Mouse (Mus musculus) lung, embryonic 15.5 days (tissue): ENCODE data around the gene Prdm10. TPM values are rescaled to one million over a fixed set of nuclear protein-coding genes. Genes with fewer than 3 reads are reported as not detected.

Experiments used
- ATAC-seq: fragments of 200-750 bp; cut with Nextera tagmentation; 2 replicates; pipeline ENCODE4 v1.8.0; 2017; ENCODE audit warnings: moderate number of reproducible peaks, borderline replicate concordance; ENCODE audit not compliant: low FRiP score, low TSS enrichment; ENCODE audit errors: extremely low read depth
- H3K27ac ChIP-seq: fragments of 300-500 bp; sonication (generic); 2 replicates; pipeline ENCODE4 v1.5.1; 2015; ENCODE audit warnings: moderate library complexity, mild to moderate bottlenecking, inconsistent platforms
- H3K27me3 ChIP-seq: fragments of 300-500 bp; sonication (generic); 2 replicates; pipeline ENCODE4 v1.6.1; 2015; ENCODE audit warnings: inconsistent platforms
- H3K36me3 ChIP-seq: fragments of 300-500 bp; sonication (generic); 2 replicates; pipeline ENCODE4 v1.6.1; 2015; ENCODE audit warnings: inconsistent platforms
- H3K4me1 ChIP-seq: fragments of 300-500 bp; sonication (generic); 2 replicates; pipeline ENCODE4 v1.6.1; 2015; ENCODE audit warnings: inconsistent platforms
- H3K4me2 ChIP-seq: fragments of 300-500 bp; sonication (generic); 2 replicates; pipeline ENCODE4 v1.6.1; 2015; ENCODE audit warnings: inconsistent platforms, mild to moderate bottlenecking, moderate library complexity
- H3K4me3 ChIP-seq: fragments of 300-500 bp; sonication (generic); 2 replicates; pipeline ENCODE4 v1.5.1; 2015; ENCODE audit warnings: mild to moderate bottlenecking, inconsistent platforms
- H3K9ac ChIP-seq: fragments of 300-500 bp; sonication (generic); 2 replicates; pipeline ENCODE4 v1.6.1; 2015; ENCODE audit warnings: inconsistent platforms
- H3K9me3 ChIP-seq: fragments of 300-500 bp; sonication (generic); 2 replicates; pipeline ENCODE4 v1.6.1; 2016; ENCODE audit warnings: inconsistent platforms
- WGBS: fragments of 180-500 bp; shearing (Covaris S2); methylation state at CpG from one replicate; pipeline ENCODE4 v1.1.7; 2015; 5-methylcytosine and 5-hydroxymethylcytosine counted together
- polyA plus RNA-seq: library from polyadenylated mRNA; unstranded; fragments of >200 nt; fragmentation: Nextera tagmentation; extraction: Ambion mirVana; gene quantifications from 2 replicates; pipeline ENCODE4 v1.2.1, GENCODE M21; 2015

The Prdm10 gene
- polyA plus RNA-seq, 1 experiment from 2014 or later, result 4.6 TPM

- H3K4me1 ChIP-seq, result peaks cover 7% of the 10 kb centered on the region; the same call in 1 of the 2 replicates
- no peaks in the 10 kb centered on the region for H3K27me3 ChIP-seq
- no peak for ATAC-seq
- H3K27ac ChIP-seq, result no peak overlapping the region
- no peak overlapping the region for H3K4me2 ChIP-seq
- H3K9me3 ChIP-seq, result no peaks in the 10 kb centered on the region
- no peak overlapping the region for H3K9ac ChIP-seq
- no peaks in the 10 kb centered on the region for H3K36me3 ChIP-seq
- 76% methylated on average over 4 of the region's 4 CpGs for WGBS
- H3K4me3 ChIP-seq, result no peak overlapping the region
These were observed 11.6 kb downstream of the Prdm10 start for GRCm38 (mm10) chr9:31291978-31292377.

- 82% methylated on average over 2 of the region's 2 CpGs for WGBS
These were observed 12.9 kb downstream of the Prdm10 start for GRCm38 (mm10) chr9:31293208-31293607.

GRCm38 (mm10) chr9:31295311-31295710 lies 15.0 kb downstream of the Prdm10 start:
- H3K27me3 ChIP-seq, result no peaks in the 10 kb centered on the region
- 50% methylated on average over 2 of the region's 2 CpGs for WGBS
- ATAC-seq, result no peak
- H3K36me3 ChIP-seq, result no peaks in the 10 kb centered on the region
- H3K9me3 ChIP-seq, result no peaks in the 10 kb centered on the region
- H3K27ac ChIP-seq, result no peak overlapping the region
- no peak overlapping the region for H3K9ac ChIP-seq
- no peak overlapping the region for H3K4me3 ChIP-seq
- peaks cover 5% of the 10 kb centered on the region; the same call in 1 of the 2 replicates for H3K4me1 ChIP-seq
- H3K4me2 ChIP-seq, result no peak overlapping the region

More at GRCm38 (mm10) chr9:31293208-31293607, 12.9 kb downstream of the Prdm10 start:
- peaks cover 7% of the 10 kb centered on the region; the same call in 1 of the 2 replicates for H3K4me1 ChIP-seq
- no peak overlapping the region for H3K27ac ChIP-seq
- no peak overlapping the region for H3K4me2 ChIP-seq
- H3K9ac ChIP-seq, result no peak overlapping the region
- no peak overlapping the region for H3K4me3 ChIP-seq
- H3K27me3 ChIP-seq, result no peaks in the 10 kb centered on the region
- ATAC-seq, result no peak
- no peaks in the 10 kb centered on the region for H3K36me3 ChIP-seq
- no peaks in the 10 kb centered on the region for H3K9me3 ChIP-seq

GRCm38 (mm10) chr9:31296293-31296692 lies 16.0 kb downstream of the Prdm10 start:
- no peak for ATAC-seq
- Histone ChIP-seq H3K27me3 (no peaks in the 10 kb centered on the region), H3K4me3 (no peak overlapping the region), H3K9ac (no peak overlapping the region), H3K4me1 (peaks cover 9% of the 10 kb centered on the region; the same call in 1 of the 2 replicates), H3K36me3 (no peaks in the 10 kb centered on the region), H3K9me3 (no peaks in the 10 kb centered on the region), H3K27ac (no peak overlapping the region), H3K4me2 (no peak overlapping the region)
- WGBS, result 79% methylated on average over 3 of the region's 3 CpGs

- Histone ChIP-seq H3K27me3 (no peaks in the 10 kb centered on the region), H3K4me3 (no peak overlapping the region), H3K36me3 (no peaks in the 10 kb centered on the region), H3K4me1 (peaks cover 15% of the 10 kb centered on the region; the same call in 1 of the 2 replicates), H3K4me2 (no peak overlapping the region), H3K9ac (no peak overlapping the region), H3K27ac (no peak overlapping the region), H3K9me3 (no peaks in the 10 kb centered on the region)
- WGBS, result 73% methylated on average over 6 of the region's 6 CpGs
- ATAC-seq, result no peak
These were observed 18.4 kb downstream of the Prdm10 start for GRCm38 (mm10) chr9:31298751-31299150.

GRCm38 (mm10) chr9:31300525-31300924 lies 20.2 kb downstream of the Prdm10 start:
- no peaks in the 10 kb centered on the region for H3K36me3 ChIP-seq
- no peak overlapping the region for H3K9ac ChIP-seq
- whole genome bisulfite sequencing, result 72% methylated on average over 5 of the region's 5 CpGs
- H3K27me3 ChIP-seq, result no peaks in the 10 kb centered on the region
- no peak overlapping the region for H3K27ac ChIP-seq
- no peak overlapping the region for H3K4me2 ChIP-seq
- H3K9me3 ChIP-seq, result no peaks in the 10 kb centered on the region
- H3K4me3 ChIP-seq, result no peak overlapping the region
- no peak for ATAC-seq
- peaks cover 16% of the 10 kb centered on the region; the same call in 1 of the 2 replicates for H3K4me1 ChIP-seq

- no peak overlapping the region for H3K27ac ChIP-seq
- 42% methylated on average over 5 of the region's 5 CpGs for WGBS
These were observed 20.8 kb downstream of the Prdm10 start for GRCm38 (mm10) chr9:31301107-31301506.

GRCm38 (mm10) chr9:31301526-31302311 lies 21.4 kb downstream of the Prdm10 start:
- no peak overlapping the region for H3K9ac ChIP-seq
- no peaks in the 10 kb centered on the region for H3K36me3 ChIP-seq
- no peak overlapping the region for H3K4me2 ChIP-seq
- ATAC-seq, result no peak
- 0 out of 2 replicates have a peak overlapping the region, but pooled peaks have one; percentile 5 for H3K27ac ChIP-seq
- no peaks in the 10 kb centered on the region for H3K9me3 ChIP-seq
- H3K27me3 ChIP-seq, result no peaks in the 10 kb centered on the region
- H3K4me3 ChIP-seq, result no peak overlapping the region
- WGBS, result 57% methylated on average over 5 of the region's 5 CpGs
- peaks cover 21% of the 10 kb centered on the region; the same call in 1 of the 2 replicates for H3K4me1 ChIP-seq

More at GRCm38 (mm10) chr9:31301107-31301506, 20.8 kb downstream of the Prdm10 start:
- H3K36me3 ChIP-seq, result no peaks in the 10 kb centered on the region
- H3K4me2 ChIP-seq, result no peak overlapping the region
- H3K4me1 ChIP-seq, result peaks cover 21% of the 10 kb centered on the region; the same call in 1 of the 2 replicates
- ATAC-seq, result no peak
- no peaks in the 10 kb centered on the region for H3K9me3 ChIP-seq
- H3K4me3 ChIP-seq, result no peak overlapping the region
- H3K27me3 ChIP-seq, result no peaks in the 10 kb centered on the region
- no peak overlapping the region for H3K9ac ChIP-seq

- Histone ChIP-seq H3K4me3 (no peak overlapping the region), H3K4me1 (peaks cover 28% of the 10 kb centered on the region; the same call in 1 of the 2 replicates), H3K36me3 (no peaks in the 10 kb centered on the region), H3K27ac (no peak overlapping the region), H3K9me3 (no peaks in the 10 kb centered on the region), H3K9ac (no peak overlapping the region), H3K27me3 (no peaks in the 10 kb centered on the region), H3K4me2 (no peak overlapping the region)
- 79% methylated on average over 3 of the region's 3 CpGs for WGBS
- ATAC-seq, result no peak
These were observed 24.0 kb downstream of the Prdm10 start for GRCm38 (mm10) chr9:31304358-31304757.

GRCm38 (mm10) chr9:31305117-31305516 lies 24.8 kb downstream of the Prdm10 start:
- H3K9me3 ChIP-seq, result no peaks in the 10 kb centered on the region
- H3K4me3 ChIP-seq, result no peak overlapping the region
- no peaks in the 10 kb centered on the region for H3K27me3 ChIP-seq
- no peak overlapping the region for H3K27ac ChIP-seq
- WGBS, result 79% methylated on average over 5 of the region's 5 CpGs
- ATAC-seq, result no peak
- no peaks in the 10 kb centered on the region for H3K36me3 ChIP-seq
- H3K4me1 ChIP-seq, result peaks cover 28% of the 10 kb centered on the region; the same call in 1 of the 2 replicates
- H3K9ac ChIP-seq, result no peak overlapping the region
- no peak overlapping the region for H3K4me2 ChIP-seq

- no peak overlapping the region for H3K27ac ChIP-seq
- peaks cover 24% of the 10 kb centered on the region; the same call in 1 of the 2 replicates for H3K4me1 ChIP-seq
- no peak overlapping the region for H3K4me3 ChIP-seq
- no peaks in the 10 kb centered on the region for H3K9me3 ChIP-seq
- H3K36me3 ChIP-seq, result no peaks in the 10 kb centered on the region
- no peaks in the 10 kb centered on the region for H3K27me3 ChIP-seq
- H3K9ac ChIP-seq, result no peak overlapping the region
- H3K4me2 ChIP-seq, result no peak overlapping the region
- no peak for ATAC-seq
- WGBS, result 68% methylated on average over 3 of the region's 3 CpGs
These were observed 25.5 kb downstream of the Prdm10 start for GRCm38 (mm10) chr9:31305807-31306206.

- no peak for ATAC-seq
- Histone ChIP-seq H3K9ac (no peak overlapping the region), H3K36me3 (no peaks in the 10 kb centered on the region), H3K27ac (no peak overlapping the region), H3K27me3 (no peaks in the 10 kb centered on the region), H3K4me3 (no peak overlapping the region), H3K4me1 (0 out of 2 replicates have a peak, but pooled peaks cover 13% of the 10 kb centered on the region), H3K4me2 (no peak overlapping the region), H3K9me3 (no peaks in the 10 kb centered on the region)
- 49% methylated on average over 3 of the region's 3 CpGs for WGBS
These were observed 26.9 kb downstream of the Prdm10 start for GRCm38 (mm10) chr9:31307232-31307631.
